11 mouse cellular contexts compared by ENCODE assay signal in genomic region chr19:43875996-43876395, GRCm38 (mm10).
DNase-seq lines count a peak whose midpoint lies in the region; ATAC-seq and TF ChIP-seq lines count a peak whose summit lies in the region.
"Had no signal": no experiment of that assay in that cellular context is flagged by ENCODE, and none has a peak within 500 bp of the region (broad histone marks: within the 10 kb centered on the region; RNA-seq: fewer than 3 reads in every experiment).

No protein-coding gene starts in this region.

- TF ChIP-seq CTCF in hindbrain, postnatal 0 days (IDR thresholded peaks at IDR 0.05; ENCODE audit: low read depth), result no peak
- no peak for TF ChIP-seq CTCF in embryonic fibroblast, embryonic 13.5 days (IDR thresholded peaks at IDR 0.05; ENCODE audit: borderline replicate concordance, insufficient read depth, low read length)

- H3K9me3 ChIP-seq in hindbrain, postnatal 0 days (ENCODE audit: low read length), result no peaks in the 10 kb centered on the region
- no peaks in the 10 kb centered on the region for H3K9me3 ChIP-seq in hindbrain, embryonic 16.5 days (ENCODE audit: control insufficient read depth, low read length)

- H3K27ac ChIP-seq in hindbrain, postnatal 0 days, result no peak overlapping the region
- H3K27ac ChIP-seq in hindbrain, embryonic 16.5 days (ENCODE audit: low read depth, low read length), result no peak overlapping the region
- H3K27ac ChIP-seq in embryonic fibroblast, embryonic 13.5 days (ENCODE audit: insufficient read depth, low read length), result peak overlapping the region; percentile 52

- no peaks in the 10 kb centered on the region; the same call in none of the 2 replicates for H3K4me1 ChIP-seq in hindbrain, postnatal 0 days (ENCODE audit: insufficient read depth, low read length)
- peaks cover 16% of the 10 kb centered on the region for H3K4me1 ChIP-seq in hindbrain, embryonic 16.5 days (ENCODE audit: control insufficient read depth, insufficient read depth, low read depth, low read length)
- H3K4me1 ChIP-seq in embryonic fibroblast, embryonic 13.5 days (ENCODE audit: control insufficient read depth, insufficient read depth, low read length), result peaks cover 7% of the 10 kb centered on the region

- peaks cover 18% of the 10 kb centered on the region; the same call in 1 of the 2 replicates for H3K36me3 ChIP-seq in hindbrain, postnatal 0 days (ENCODE audit: insufficient read depth, low read length)
- H3K36me3 ChIP-seq in hindbrain, embryonic 16.5 days (ENCODE audit: control insufficient read depth, insufficient read depth, low read length), result peaks cover 5% of the 10 kb centered on the region; the same call in 1 of the 2 replicates

- WGBS in hindbrain, postnatal 0 days, result 27% methylated on average over 2 of the region's 2 CpGs
- 19% methylated on average over 2 of the region's 2 CpGs for WGBS in hindbrain, embryonic 16.5 days

- no peak overlapping the region for H3K4me2 ChIP-seq in hindbrain, postnatal 0 days (ENCODE audit: low read depth, low read length)
- no peak overlapping the region; the same call in 1 of the 2 replicates for H3K4me2 ChIP-seq in hindbrain, embryonic 16.5 days (ENCODE audit: low read length)

- no peak overlapping the region for H3K4me3 ChIP-seq in hindbrain, postnatal 0 days (ENCODE audit: low read length)
- no peak overlapping the region for H3K4me3 ChIP-seq in hindbrain, embryonic 16.5 days (ENCODE audit: low read length)
- no peak overlapping the region for H3K4me3 ChIP-seq in embryonic fibroblast, embryonic 13.5 days (ENCODE audit: insufficient read depth, low read length)

- ATAC-seq in hindbrain, postnatal 0 days, result no peak
- ATAC-seq in hindbrain, embryonic 16.5 days, result no peak

- intact Hi-C loops in left cerebral cortex, postnatal 14 days (cut with DNase I), result no loop called here

- no peaks in the 10 kb centered on the region for H3K27me3 ChIP-seq in hindbrain, postnatal 0 days (ENCODE audit: insufficient read depth, low read length)
- no peaks in the 10 kb centered on the region for H3K27me3 ChIP-seq in hindbrain, embryonic 16.5 days (replicated peaks; ENCODE audit: control insufficient read depth, insufficient read depth, low read length)
- H3K27me3 ChIP-seq: CH12.LX had no signal

- H3K9ac ChIP-seq in hindbrain, postnatal 0 days (replicated peaks; ENCODE audit: low read length), result no peak overlapping the region
- H3K9ac ChIP-seq in hindbrain, embryonic 16.5 days (ENCODE audit: low read depth, low read length), result no peak overlapping the region

- no peak for TF ChIP-seq POLR2A in embryonic fibroblast, embryonic 13.5 days (IDR thresholded peaks at IDR 0.05; ENCODE audit: low read depth, low read length)

- DNase-seq in hindbrain, postnatal 0 days (ENCODE audit: low spot score), result peak; percentile 67
- peak; percentile 91 for DNase-seq in NIH3T3 (ENCODE audit: low read depth)
- DNase-seq in lung, postnatal 14 days, result peak; percentile 75
- no peak for DNase-seq in neural tube, embryonic 10.5 days (ENCODE audit: extremely low spot score, low spot score)
- DNase-seq in left cerebral cortex, postnatal 14 days (ENCODE audit: low spot score in 2 of 2), result no peak
- no peak for DNase-seq in heart, adult 9 months (ENCODE audit: low spot score in 2 of 2)
- DNase-seq: heart, postnatal 36 days; kidney, postnatal 14 days had no signal

Comparison
In these comparisons a context has a peak if more than half of its experiments do, and no peak if none do; other contexts are left out.
1. DNase-seq: peak in hindbrain, postnatal 0 days (single experiment), NIH3T3 (single experiment) and lung, postnatal 14 days (single experiment); none in neural tube, embryonic 10.5 days (single experiment), left cerebral cortex, postnatal 14 days (0 of 2) and heart, adult 9 months (0 of 2).